Mouse (Mus musculus) kidney, postnatal 4 days (tissue): ENCODE measurements at regions not wholly inside any gene's neighbourhood (a gene's known extent, or its start where the extent isn't known, plus 50 kb on each side); places are given as distances from the start of the nearest gene placed in this dataset.

Experiments
- DNase-seq, 2 experiments: peaks; one replicate each; pipeline ENCODE4 v3.0.0; 2021; ENCODE audit warnings: mixed read lengths in 2 of 2

DNA sequence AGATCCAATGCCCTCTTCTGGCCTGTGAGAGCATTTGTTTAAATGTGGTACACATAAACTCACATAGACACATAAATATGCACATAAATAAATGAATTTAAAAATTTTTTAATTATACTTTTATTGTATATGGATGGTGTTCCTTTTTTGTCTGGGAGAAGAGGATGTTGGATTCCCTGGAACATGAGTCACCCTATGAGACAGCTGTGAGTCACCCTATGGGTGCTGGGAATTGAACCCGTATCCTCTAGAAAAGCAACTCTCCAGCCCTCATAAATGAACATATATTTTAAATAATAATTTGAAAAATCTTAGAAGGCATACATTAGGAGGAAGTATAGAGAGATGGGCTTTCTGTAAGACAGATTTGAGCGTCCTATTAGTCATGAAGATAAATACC is 76.1 kb upstream of the Dynlt3 start:
- no peak for DNase-seq

DNA sequence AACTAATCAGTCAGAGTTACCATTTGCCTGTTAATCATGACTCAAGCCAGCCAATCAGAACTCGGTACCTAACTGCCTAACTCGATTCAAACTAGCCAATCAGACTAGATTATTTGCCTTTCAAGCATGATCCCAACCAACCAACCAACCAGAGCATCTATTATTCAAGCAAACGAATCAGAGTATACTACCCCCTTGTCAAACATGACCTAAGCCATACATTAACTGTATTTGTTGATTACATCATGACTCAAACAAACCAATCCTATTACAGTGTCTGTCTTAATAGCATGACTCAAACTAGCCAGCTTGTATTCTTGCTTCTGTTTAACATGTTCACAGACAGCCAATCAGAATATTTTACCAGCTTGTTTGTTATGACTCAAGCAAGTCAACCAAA is 79.7 kb upstream of the Dynlt3 start:
- DNase-seq = no peak

DNA sequence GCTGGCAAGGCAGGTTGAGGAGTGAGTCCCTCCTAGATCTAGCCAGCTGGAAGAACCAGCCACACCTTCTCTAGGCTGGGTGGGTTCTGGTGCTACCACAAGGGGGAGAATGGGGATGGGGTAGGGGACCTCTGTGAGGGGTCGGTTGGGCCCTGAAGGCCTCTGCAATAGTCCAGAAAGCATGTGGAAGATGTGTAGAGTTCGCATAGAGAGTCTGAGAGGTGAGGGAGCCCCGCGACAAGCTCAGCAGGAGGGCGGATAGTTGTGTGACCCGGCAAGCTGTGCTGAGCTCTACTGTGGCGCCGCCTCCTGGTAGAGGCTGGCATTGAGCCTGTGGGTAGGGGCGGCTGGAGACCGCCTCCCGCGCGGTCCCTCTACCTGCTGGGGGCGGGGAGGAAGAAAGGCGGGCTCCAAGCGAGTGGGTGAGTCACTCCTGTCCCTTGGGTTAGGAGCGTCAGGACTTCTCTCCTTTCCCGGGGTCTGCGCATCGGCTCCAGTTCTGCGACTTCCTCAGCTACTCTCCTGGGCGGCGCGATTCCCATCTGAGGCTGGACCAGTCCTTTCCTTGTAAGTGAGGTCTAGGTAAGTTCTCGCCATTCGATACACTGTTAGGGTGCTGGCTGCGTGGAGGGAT is 84.6 kb upstream of the Dynlt3 start:
- DNase-seq = peak; percentile 70 to 82

DNA sequence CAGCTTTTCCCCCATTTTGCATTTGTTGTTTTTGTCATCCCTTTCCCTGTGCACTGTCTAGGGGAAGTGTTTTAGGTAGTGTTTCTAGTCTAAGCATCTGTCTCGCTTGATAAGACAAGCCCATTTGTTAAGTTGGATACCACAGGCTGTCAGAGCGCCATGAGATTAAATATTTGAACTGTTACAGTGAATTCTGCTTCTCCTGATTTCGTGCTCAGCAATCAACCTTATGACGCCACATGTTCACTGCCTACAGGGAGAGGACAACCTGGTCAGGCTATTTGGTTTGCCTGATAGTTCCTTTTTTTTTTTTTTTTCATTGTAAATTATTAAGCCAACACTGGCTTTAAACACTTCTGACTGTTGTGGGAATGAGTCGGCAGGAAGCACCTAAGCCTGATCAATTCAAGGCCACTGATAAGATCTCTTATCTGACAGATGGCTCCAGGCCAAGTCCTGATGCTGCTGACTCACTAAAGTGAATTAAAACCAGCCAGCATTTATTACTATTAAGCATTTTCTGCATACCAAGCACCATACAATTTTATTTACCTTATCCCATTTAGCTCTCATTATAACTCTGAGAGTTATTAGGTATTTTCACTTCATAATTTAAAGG is 90.3 kb upstream of the Dynlt3 start:
- no peak for DNase-seq

DNA sequence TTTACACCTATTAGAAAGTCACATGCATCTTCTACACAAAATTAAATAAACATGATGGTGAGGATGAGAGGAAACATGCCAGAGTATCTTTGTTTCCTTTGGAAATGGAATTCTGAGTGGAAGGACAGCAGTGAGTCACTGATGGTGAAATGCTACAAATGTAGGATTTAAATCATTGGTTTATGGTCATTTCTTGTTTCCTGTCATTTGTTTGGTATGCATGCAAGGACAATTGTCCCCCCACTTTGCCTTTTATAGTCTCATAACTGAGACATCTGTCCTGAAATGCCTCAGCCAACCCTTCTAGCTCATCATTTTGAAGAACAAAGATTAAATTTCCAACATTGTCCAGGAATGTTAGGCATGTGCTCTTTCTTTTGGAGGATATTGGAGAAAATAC is 77.2 kb upstream of the Hypm start:
- DNase-seq = no peak

DNA sequence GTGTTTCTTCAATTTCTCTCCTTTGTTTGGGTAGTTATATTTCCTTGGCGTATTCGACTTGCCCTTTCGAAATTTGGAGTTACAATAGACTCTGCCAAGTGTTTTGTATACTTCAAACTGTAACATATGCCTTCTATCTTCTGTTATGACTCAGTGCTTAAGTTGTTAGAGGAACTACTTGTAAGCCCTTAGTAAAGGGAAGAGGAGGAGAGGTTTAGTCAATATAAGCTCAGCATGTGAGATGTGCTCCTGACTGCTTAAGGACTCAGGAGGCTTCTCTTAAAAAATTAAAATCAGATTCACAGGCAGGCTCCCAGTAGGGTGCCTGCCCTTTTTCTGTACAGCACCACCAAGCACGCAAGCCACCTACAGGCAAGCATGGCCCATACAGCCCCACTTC is 69.2 kb upstream of the Hypm start:
- no peak for DNase-seq

DNA sequence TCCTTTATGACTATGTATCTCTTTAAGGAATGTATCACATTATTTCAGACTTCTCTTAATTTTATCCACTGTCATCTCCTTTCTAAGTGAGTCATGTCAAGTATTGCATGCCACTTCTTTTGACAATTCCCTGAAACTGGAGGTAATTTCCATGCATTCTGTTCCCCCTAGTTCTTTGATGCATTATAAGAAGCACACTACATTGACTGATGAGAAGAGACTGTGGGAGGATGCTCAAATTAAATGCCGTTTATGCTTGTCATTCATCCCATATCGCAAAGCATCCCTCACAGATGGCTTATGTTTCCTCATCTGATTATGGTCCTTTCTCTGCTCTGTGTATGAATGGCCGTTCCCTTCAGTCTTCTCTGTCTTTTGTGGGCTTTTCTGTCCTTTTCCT is 57.2 kb upstream of the Hypm start:
- no peak for DNase-seq
